Mouse (Mus musculus) common myeloid progenitor, adult 5-6 weeks (primary cell): ENCODE results near the gene Sytl3. TPM values are rescaled to one million over a fixed set of nuclear protein-coding genes. Genes with fewer than 3 reads are reported as not detected.
"Not testable (repeated sequence)": the region's sequence is repeated elsewhere in the genome, so short reads cannot be mapped to it uniquely, and the experiment has no call there.

Experiments used
- ATAC-seq: replicated peaks from 2 replicates; pipeline ENCODE4 v1.8.0; 2016; ENCODE audit warnings: low read depth, mild to moderate bottlenecking, moderate TSS enrichment, inconsistent platforms; ENCODE audit not compliant: poor library complexity, severe bottlenecking
- total RNA-seq: library from RNA; stranded (forward); fragments of 200-1000, 187-1606 nt; gene quantifications from 2 replicates; pipeline ENCODE4 v1.2.3, GENCODE M21; 2017

Sytl3 gene
- total RNA-seq, 1 experiment from 2014 or later: 1.1 TPM

DNA sequence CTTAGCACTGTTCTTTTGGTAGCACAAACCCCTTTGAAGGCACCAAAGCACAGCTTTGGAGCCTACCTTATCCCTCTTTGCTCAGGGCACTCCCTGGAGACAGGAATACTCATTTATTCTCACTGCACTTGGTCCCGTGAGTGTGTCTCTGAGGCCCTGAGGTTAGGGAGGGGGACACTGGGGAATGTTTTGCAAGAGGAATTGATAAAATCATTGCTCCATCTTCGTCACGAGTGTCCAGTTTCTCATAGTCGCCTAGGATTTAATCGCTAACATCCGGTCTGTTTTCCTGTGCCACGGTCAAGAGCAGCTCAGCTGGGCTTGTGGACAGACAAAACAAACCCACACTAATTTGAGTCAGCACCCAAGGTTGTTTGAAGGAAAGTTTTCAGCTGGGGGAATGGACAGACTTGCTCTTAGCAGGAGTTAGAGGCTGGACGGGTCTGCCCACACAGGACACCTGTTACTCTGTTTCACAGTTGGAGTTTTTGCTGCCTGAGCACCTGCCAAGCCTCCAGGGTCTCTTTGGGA, 26.5 kb downstream of the Sytl3 start:
- not testable (repeated sequence) for ATAC-seq

GRCm38 (mm10) chr17:6686299-6686971, 27.5 kb downstream of the Sytl3 start:
- not testable (repeated sequence) for ATAC-seq

- not testable (repeated sequence) for ATAC-seq
These were observed 30.5 kb downstream of the Sytl3 start for GRCm38 (mm10) chr17:6689344-6689743.

GRCm38 (mm10) chr17:6691596-6691995, 32.7 kb downstream of the Sytl3 start:
- ATAC-seq: peak; percentile 81

DNA sequence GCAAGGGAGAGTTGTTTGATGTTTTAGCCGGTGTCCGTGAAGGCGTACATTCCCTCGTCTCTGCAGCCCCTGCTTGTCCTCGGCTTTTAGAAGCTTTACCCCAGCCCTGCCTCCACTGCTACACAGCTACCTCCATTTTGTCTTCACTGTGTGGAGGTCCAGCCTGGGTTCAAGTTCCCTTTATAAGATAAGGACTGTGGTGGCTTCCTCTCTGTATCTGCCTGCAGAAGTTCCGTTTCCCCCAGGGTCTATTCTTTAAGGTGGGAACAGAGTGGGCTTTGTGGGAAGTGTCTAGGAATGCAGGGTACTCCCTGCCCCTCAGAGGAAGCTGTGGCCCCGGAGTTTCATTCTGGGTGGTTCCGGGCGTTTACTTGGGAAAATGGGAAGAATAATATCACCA, 36.8 kb downstream of the Sytl3 start:
- not testable (repeated sequence) for ATAC-seq

DNA sequence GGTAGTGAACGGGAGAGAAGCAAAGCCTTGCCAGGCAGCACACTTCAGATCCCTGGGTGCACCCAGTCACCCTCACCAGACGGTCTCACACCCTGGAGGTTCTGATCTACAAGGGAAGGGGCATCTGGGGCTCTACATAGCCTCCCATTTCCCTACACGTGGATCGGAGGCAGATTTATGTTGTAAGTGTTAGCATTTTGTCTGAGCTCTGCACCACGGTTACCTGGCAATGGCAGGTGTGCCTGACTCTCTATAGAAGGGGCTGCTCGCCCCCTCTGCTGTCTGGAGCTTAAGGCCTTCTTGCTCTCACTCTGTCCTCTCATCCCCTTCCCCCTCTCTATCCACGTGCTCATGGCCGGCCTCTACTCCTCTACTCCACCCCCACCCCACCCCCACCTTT, 37.6 kb downstream of the Sytl3 start:
- not testable (repeated sequence) for ATAC-seq

- peak; percentile 93 for ATAC-seq
These were observed 38.4 kb downstream of the Sytl3 start for GRCm38 (mm10) chr17:6697224-6697775.

DNA sequence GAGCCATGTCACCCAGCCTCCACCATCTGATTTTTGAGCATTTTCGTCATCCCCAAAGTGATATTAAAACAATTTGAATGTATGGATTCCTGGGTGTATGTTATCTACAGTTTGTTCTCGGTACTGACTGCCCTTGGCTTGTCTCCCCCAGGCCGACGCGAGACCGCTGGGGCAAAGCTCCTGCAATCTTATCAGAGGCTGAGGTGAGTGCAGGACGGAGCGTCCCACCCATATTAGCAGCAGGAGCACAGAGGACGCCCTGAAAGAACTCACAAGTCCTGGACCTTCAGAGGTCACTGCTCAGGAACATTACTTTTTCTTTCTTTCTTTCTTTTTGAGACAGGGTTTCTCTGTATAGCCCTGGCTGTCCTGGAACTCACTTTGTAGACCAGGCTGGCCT, 40.6 kb downstream of the Sytl3 start:
- ATAC-seq: not testable (repeated sequence)

DNA sequence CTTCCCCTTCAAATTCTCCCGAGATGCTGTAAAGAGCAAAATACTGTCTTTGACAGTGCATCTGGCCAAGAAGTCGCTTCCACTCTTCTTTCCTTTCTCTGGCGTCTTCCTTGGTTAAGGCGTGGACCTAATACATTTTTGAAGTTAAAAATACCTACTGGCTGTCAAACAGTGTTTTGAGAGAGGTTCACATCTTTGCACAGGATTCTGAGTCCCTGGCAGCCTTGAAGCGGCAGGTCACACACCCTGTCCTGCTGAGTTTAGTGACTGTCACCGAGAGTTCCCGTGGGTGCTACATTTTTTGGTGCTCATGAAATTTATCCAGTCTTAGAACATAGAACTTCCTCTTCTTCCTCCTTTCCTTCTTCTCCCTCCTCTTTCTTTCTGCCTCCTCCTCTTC, 41.2 kb downstream of the Sytl3 start:
- ATAC-seq: not testable (repeated sequence)

DNA sequence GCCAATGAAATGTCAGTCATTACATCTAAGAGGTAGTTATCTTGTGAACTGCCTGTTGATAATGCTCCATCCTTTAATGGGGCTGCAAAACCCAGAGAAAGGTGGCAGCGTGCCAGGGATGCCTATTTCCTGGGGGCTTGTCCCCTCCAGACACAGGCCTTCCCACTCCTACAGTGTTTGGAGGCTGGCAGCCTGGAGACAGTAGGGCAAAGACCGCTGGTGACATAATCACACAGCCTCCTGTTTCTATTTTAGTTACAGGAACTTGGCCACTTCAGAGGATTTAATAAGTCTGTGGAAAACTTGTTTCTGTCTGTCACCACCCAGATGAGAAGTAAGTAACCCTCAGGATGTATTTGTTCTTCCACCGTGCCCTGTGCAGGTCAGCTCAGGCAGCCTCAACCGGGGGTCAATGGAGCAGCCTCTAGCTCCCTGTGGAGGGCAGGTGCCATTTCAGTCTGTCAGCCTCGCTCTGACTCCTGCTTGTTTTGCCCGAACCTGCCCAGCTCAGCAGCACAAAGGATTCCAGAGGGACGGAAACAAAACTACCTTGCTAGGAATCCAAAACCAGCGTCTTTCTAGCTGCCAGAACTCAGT, 43.8 kb downstream of the Sytl3 start:
- not testable (repeated sequence) for ATAC-seq

DNA sequence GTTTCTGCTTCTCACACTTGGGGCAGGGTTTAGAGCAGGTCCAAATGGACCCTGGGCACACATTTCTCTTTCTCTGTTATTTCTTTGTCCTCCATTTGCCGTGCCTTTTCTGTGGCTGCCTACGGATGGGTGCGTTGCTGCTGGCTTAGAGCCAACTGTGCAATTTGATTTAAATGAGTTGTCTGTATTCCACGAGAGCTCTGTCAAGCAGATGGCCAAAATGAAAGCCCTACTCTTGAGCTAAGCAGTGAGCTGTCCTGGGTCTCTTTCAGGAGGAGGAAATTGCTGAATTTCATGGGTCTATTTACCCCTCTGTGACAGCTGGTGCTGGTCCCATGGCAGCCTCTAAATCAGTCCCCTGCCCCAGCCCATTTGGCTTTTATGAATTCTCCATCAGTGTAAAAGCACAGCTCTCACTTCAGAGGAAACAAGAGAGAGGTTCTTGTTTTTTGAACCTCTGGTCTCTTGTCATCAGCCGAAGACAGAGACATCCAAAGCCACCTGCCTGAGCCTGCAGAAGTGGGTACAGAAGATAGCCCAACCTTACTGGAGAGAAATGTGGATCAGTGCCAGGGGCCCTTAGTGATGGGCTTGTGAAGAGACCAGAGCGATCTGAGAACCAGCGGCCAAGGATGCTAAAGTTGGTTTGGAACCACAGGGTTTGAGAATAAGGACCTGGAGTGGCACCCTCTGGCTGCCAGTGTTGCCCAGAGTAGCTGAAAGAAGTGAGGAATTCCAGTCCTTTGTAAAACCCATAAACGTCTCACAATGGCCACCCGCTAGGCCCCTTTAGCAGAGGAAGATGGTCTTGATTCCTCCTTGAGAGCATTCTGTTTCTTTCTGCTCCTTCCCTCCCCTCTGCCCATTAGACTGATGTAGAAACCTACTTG, 44.7 kb downstream of the Sytl3 start:
- ATAC-seq: not testable (repeated sequence)

DNA sequence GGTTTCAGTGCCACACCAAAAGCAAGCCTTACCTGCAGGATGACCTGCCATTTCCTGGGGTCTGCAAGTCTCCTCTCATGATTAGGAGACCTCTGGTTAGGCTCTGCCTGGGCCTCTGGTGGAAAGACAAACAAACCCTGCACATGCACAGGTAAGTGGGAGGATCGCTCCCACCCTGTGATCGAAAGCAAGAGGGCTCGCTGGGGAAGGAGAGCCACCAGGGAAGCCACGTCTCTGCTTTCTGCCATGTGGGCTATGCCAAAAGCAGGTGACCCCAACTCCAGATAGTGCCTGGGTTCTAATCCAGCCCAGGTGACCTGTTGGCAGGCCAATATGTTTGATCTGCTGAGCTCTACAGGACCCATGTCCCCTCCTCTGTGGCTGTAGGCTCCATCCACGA, 47.6 kb downstream of the Sytl3 start:
- ATAC-seq: not testable (repeated sequence)

DNA sequence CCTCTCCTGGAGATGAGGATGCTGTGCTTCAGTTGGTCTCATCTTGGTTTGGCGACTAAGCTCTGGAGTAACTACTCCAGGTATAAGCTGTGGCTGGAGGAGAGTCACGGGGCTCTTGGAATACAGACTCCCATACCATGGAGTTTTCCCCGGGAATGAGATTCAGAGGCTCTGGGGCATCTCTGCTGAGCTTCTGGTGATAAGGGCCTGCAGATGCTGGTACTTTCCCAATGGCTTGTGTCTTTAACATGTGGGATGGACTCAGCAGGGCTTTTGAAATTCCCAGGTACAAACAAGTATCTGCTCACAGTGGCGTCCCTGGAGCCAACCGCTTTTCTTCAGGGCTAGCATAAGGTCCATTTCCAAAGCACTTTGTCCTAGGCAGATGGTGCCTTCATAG, 48.5 kb downstream of the Sytl3 start:
- ATAC-seq: not testable (repeated sequence)

DNA sequence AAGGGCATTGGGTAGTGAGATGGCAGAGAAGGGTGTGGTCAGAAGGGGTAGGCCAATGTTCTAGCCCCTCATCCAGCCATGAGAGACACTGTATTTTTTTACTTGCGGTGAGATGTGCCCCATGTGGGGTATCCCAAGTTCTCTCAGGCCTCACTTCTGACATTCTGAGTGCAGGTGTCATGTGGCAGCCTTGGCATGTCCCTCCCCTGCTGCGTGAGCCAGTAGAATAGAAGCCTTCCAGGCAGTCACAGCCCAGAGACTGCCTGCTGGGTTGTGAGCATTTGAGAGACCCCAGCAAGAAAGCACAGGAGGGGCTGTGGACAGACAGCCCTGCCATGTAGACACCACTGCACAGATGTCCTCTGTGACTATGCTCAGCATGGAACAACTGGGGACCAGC, 49.3 kb downstream of the Sytl3 start:
- not testable (repeated sequence) for ATAC-seq

GRCm38 (mm10) chr17:6713483-6713882, 54.6 kb downstream of the Sytl3 start:
- not testable (repeated sequence) for ATAC-seq

GRCm38 (mm10) chr17:6713944-6714343, 55.1 kb downstream of the Sytl3 start:
- not testable (repeated sequence) for ATAC-seq

DNA sequence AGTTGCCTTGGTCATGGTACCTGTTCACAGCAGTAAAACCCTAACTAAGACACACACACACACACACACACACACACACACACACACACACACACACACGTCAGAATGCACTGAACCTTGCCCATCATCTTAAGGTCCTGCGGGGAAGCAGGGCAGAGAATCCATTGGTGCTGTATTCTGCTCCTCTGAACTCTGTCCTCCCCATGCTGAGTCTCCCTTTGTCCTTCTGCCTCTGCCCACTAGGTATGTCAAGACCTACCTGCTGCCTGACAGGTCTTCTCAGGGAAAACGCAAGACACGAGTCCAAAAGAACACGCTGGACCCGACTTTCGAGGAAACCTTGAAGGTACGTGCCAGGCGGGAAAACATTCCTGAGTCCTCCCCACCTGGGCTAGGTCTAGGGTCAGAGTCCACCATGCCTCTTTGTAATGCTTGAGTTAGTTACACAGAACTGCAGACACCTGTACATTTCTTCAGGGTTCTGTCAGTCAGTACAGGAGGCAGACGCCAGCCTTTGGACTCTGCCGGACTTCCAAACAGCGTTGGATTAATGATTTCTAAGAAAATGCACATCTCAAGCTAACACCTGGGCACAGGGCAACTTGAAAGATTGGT, 69.2 kb downstream of the Sytl3 start:
- ATAC-seq: no peak

- ATAC-seq: no peak
These were observed 70.4 kb downstream of the Sytl3 start for GRCm38 (mm10) chr17:6729244-6729742.

DNA sequence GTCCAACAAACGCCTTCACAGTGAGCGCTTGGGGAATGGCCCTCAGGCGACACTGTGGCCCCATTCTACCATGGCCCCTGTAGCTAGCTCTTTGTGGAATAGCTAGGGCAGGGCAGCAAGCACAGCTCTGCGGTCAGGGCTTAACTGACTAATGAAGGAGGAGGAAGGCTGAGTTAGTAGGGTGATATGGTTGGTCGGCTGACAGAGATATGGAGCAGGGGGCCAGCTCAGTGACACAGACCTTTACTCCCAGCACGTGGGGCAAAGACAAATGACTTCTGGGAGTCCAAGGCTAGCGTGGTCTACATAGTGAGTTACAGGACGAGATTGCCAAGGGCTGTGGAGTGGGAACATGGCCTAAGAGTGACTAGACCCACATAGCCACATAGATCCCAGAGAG, 72.2 kb downstream of the Sytl3 start:
- no peak for ATAC-seq

DNA sequence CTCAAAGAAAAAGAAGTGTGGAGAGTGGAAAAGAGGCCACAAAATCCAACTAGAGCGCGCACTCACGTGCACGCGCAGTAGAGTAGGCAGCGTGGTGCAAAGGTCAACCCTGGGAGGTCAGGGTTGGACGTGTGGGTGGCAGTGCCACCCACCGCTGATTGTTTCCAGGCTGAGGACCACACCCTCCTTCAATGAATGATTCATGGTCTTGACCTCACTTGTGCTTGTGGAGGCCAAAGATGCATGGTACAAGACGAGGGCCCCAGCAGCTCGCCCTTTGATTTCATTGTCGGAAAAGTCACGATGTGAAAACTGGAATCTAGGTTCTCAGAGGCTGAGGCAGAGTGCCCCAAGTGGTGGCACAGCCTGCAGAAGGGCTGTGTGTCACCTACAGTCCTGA, 72.7 kb downstream of the Sytl3 start:
- ATAC-seq: no peak
